Mouse (Mus musculus) left cerebral cortex, adult 18-20 months (tissue): Measurements from ENCODE around the gene Wdr81. TPM values are rescaled to one million over a fixed set of nuclear protein-coding genes. Genes with fewer than 3 reads are reported as not detected.

ENCODE experiments used
- DNase-seq, 2 experiments: peaks; one replicate each; pipeline ENCODE4 v3.0.0; 2021 to 2022; ENCODE audit warnings: low spot score in 2 of 2, mixed read lengths in 1 of 2
- long read RNA-seq, 2 experiments: library from polyadenylated mRNA; stranded (forward); transcript quantifications; one replicate each; pipeline ENCODE4 v2.0.0; 2021
- total RNA-seq, 2 experiments: library from RNA; stranded (reverse); gene quantifications; 2 replicates each; pipeline ENCODE4 v1.2.3; 2021

Wdr81 gene
- 10 to 100 TPM; 18.7 to 19.4 TPM for total RNA-seq
- long read RNA-seq, experiment 1, full-length matches to known transcripts: 1 of 4 reads
- long read RNA-seq, experiment 1, partial matches to known transcripts: 2 of 4 reads
- long read RNA-seq, experiment 1, other reads (novel, unspliced or antisense): 1 of 4 reads
- long read RNA-seq, experiment 2, full-length matches to known transcripts: 6 of 18 reads
- long read RNA-seq, experiment 2, partial matches to known transcripts: 10 of 18 reads
- long read RNA-seq, experiment 2, other reads (novel, unspliced or antisense): 2 of 18 reads

- peak; percentile 82 to 87 for DNase-seq
Measured at GRCm38 (mm10) chr11:75453991-75454930, at the start of gene Wdr81. TSS of gene Wdr81 (minus strand) at chr11:75454717.

- no peak for DNase-seq
Measured at GRCm38 (mm10) chr11:75498126-75498525, 43.6 kb upstream of the Wdr81 start.

GRCm38 (mm10) chr11:75494296-75495049 lies 40.0 kb upstream of the Wdr81 start:
- no peak for DNase-seq

GRCm38 (mm10) chr11:75487496-75487895 lies 33.0 kb upstream of the Wdr81 start:
- DNase-seq: no peak

GRCm38 (mm10) chr11:75486601-75487285 lies 32.2 kb upstream of the Wdr81 start, which contains the start of gene Prpf8:
TSS of gene Prpf8 (plus strand) at chr11:75486816.
- DNase-seq: peak; percentile 95 to 98

- no peak for DNase-seq
Measured at GRCm38 (mm10) chr11:75486192-75486591, 31.7 kb upstream of the Wdr81 start.

- DNase-seq: no peak
Measured at GRCm38 (mm10) chr11:75473376-75473775, 18.9 kb upstream of the Wdr81 start.

- DNase-seq: no peak
Measured at GRCm38 (mm10) chr11:75472469-75473081, 18.1 kb upstream of the Wdr81 start.

- DNase-seq: no peak
Measured at GRCm38 (mm10) chr11:75470675-75471074, 16.2 kb upstream of the Wdr81 start.

GRCm38 (mm10) chr11:75469261-75469660 lies 14.7 kb upstream of the Wdr81 start:
- DNase-seq: no peak

- no peak for DNase-seq
Measured at GRCm38 (mm10) chr11:75468410-75468809, 13.9 kb upstream of the Wdr81 start.

GRCm38 (mm10) chr11:75467512-75468215 lies 13.1 kb upstream of the Wdr81 start:
- DNase-seq: no peak

- no peak for DNase-seq
Measured at GRCm38 (mm10) chr11:75466731-75467505, 12.4 kb upstream of the Wdr81 start.

- no peak for DNase-seq
Measured at GRCm38 (mm10) chr11:75465051-75465450, 10.5 kb upstream of the Wdr81 start.

GRCm38 (mm10) chr11:75464417-75464816 lies 9.9 kb upstream of the Wdr81 start:
- DNase-seq: no peak

- no peak for DNase-seq
Measured at GRCm38 (mm10) chr11:75463624-75464023, 9.1 kb upstream of the Wdr81 start.

- DNase-seq: peak; percentile 51 to 60
Measured at GRCm38 (mm10) chr11:75462865-75463336, 8.4 kb upstream of the Wdr81 start.

GRCm38 (mm10) chr11:75462253-75462783 lies 7.8 kb upstream of the Wdr81 start:
- DNase-seq: peak in 1 of 2 experiments; percentile 36
